Mouse (Mus musculus) neural tube, embryonic 11.5 days (tissue): ENCODE data around the gene Fxyd3. TPM values are rescaled to one million over a fixed set of nuclear protein-coding genes. Genes with fewer than 3 reads are reported as not detected.

ENCODE experiments used
- ATAC-seq: fragments of 200-750 bp; cut with Nextera tagmentation; 2 replicates; pipeline ENCODE4 v1.8.0; 2017; ENCODE audit warnings: moderate number of reproducible peaks, mild to moderate bottlenecking, moderate TSS enrichment, moderate library complexity; ENCODE audit not compliant: insufficient read depth, low FRiP score, low TSS enrichment
- DNase-seq: peaks from one replicate; pipeline ENCODE4 v3.0.0-alpha.2; 2015; ENCODE audit warnings: low spot score
- H3K27ac ChIP-seq: fragments of 300-500 bp; sonication (generic); 2 replicates; pipeline ENCODE4 v1.5.1; 2014; ENCODE audit warnings: low read depth, mild to moderate bottlenecking, low read length
- H3K27me3 ChIP-seq: fragments of 300-500 bp; sonication (generic); 2 replicates; pipeline ENCODE4 v1.6.1; 2014; ENCODE audit warnings: mild to moderate bottlenecking, low read length, mixed read lengths; ENCODE audit not compliant: control insufficient read depth, insufficient read depth
- H3K36me3 ChIP-seq: fragments of 300-500 bp; sonication (generic); 2 replicates; pipeline ENCODE4 v1.6.1; 2014; ENCODE audit warnings: mild to moderate bottlenecking, low read length, moderate library complexity, mixed read lengths; ENCODE audit not compliant: control insufficient read depth, insufficient read depth
- H3K4me1 ChIP-seq: fragments of 300-500 bp; sonication (generic); 2 replicates; pipeline ENCODE4 v1.6.1; 2014; ENCODE audit warnings: low read length, mixed read lengths; ENCODE audit not compliant: control insufficient read depth, insufficient read depth
- H3K4me2 ChIP-seq: fragments of 300-500 bp; sonication (generic); 2 replicates; pipeline ENCODE4 v1.6.1; 2014; ENCODE audit warnings: low read depth, mild to moderate bottlenecking, moderate library complexity
- H3K4me3 ChIP-seq: fragments of 300-500 bp; sonication (generic); 2 replicates; pipeline ENCODE4 v1.5.1; 2014; ENCODE audit warnings: low read depth, low read length
- H3K9ac ChIP-seq: fragments of 300-500 bp; sonication (generic); 2 replicates; pipeline ENCODE4 v1.6.1; 2014; ENCODE audit warnings: mild to moderate bottlenecking, low read length
- H3K9me3 ChIP-seq: fragments of 300-500 bp; sonication (generic); 2 replicates; pipeline ENCODE4 v1.6.1; 2016; ENCODE audit warnings: low read length; ENCODE audit not compliant: control insufficient read depth
- WGBS: fragments of 180-500 bp; shearing (Covaris S2); extraction: QIAGEN DNeasy Blood & Tissue Kit; methylation state at CpG from one replicate; pipeline ENCODE4 v1.1.7; 2014; 5-methylcytosine and 5-hydroxymethylcytosine counted together
- polyA plus RNA-seq: library from polyadenylated mRNA; unstranded; fragments of >200 nt; fragmentation: Nextera tagmentation; extraction: Ambion mirVana; gene quantifications from 2 replicates; pipeline ENCODE4 v1.2.1, GENCODE M21; 2014

Fxyd3 gene
- polyA plus RNA-seq, 1 experiment from 2014 or later, result 7.7 TPM

GRCm38 (mm10) chr7:31057730-31058129 is 18.8 kb downstream of the Fxyd3 start:
- no peak overlapping the region for H3K4me2 ChIP-seq
- no peak overlapping the region for H3K9ac ChIP-seq
- H3K9me3 ChIP-seq, result no peaks in the 10 kb centered on the region
- 72% methylated on average over 5 of the region's 5 CpGs for WGBS
- H3K27ac ChIP-seq, result no peak overlapping the region
- ATAC-seq (no peak), DNase-seq (no peak)
- H3K4me1 ChIP-seq, result peaks cover 12% of the 10 kb centered on the region
- H3K27me3 ChIP-seq, result peaks cover 14% of the 10 kb centered on the region
- no peaks in the 10 kb centered on the region for H3K36me3 ChIP-seq
- H3K4me3 ChIP-seq, result no peak overlapping the region

DNA sequence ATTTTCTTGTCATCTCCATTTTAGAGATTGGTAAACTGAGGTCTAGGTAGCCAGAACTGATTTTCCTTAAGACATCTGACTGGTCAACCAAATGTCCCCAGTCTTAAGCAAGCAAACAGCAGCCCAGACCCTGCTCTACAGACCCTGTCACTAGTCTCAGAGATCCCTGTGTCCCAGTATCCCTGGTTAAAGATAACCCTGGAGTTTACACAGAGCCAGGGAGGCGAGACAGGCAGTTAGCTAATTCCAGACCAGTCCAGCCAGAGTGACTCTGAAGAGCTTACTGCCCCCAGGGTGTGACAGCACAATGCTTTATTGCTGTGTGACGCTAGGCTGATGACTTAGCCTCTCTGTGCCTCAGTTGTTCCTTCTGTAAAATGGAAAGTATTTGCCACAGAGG is 19.4 kb downstream of the Fxyd3 start, which contains the start of gene Fxyd1:
Gene Fxyd1 (minus strand): TSS at position 129 of the 400 bp plus-strand sequence.
- H3K9ac ChIP-seq, result no peak within 1 kb of the TSS
- DNase-seq, result no peak
- no peak within 1 kb of the TSS for H3K4me2 ChIP-seq
- H3K9me3 ChIP-seq, result no peaks in the 10 kb centered on the region
- H3K27ac ChIP-seq, result no peak within 1 kb of the TSS
- no peaks in the 10 kb centered on the region for H3K36me3 ChIP-seq
- H3K4me1 ChIP-seq, result peaks cover 15% of the 10 kb centered on the region
- no peak for ATAC-seq
- H3K27me3 ChIP-seq, result peaks cover 20% of the 10 kb centered on the region
- H3K4me3 ChIP-seq, result no peak within 1 kb of the TSS
- 85% methylated on average over 2 of the region's 2 CpGs for WGBS

DNA sequence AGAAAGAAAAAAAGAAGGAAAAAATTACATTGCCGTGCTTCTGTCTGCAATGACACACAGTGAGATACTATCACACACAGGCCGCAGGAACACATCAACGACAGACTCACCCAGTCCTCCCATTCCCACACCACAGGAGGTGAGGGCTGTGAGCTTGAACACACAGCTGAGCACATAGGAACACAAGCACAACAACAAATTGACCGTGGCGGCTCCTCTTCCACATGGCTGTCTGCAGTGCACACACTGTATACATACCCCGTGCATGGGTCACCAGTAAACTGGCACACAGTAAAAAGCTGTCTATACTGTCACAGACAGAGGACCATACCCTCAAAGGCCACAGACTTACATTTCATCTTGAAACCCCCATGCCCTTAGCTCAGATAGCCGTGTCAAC is 20.1 kb downstream of the Fxyd3 start:
- Histone ChIP-seq H3K4me3 (no peak overlapping the region), H3K27ac (no peak overlapping the region), H3K4me1 (peaks cover 15% of the 10 kb centered on the region), H3K36me3 (no peaks in the 10 kb centered on the region), H3K27me3 (peaks cover 25% of the 10 kb centered on the region), H3K4me2 (no peak overlapping the region), H3K9ac (no peak overlapping the region), H3K9me3 (no peaks in the 10 kb centered on the region)
- no peak for ATAC-seq
- 63% methylated on average over 7 of the region's 7 CpGs for WGBS
- DNase-seq, result no peak

GRCm38 (mm10) chr7:31055883-31056282 is 20.6 kb downstream of the Fxyd3 start:
- H3K9me3 ChIP-seq, result no peaks in the 10 kb centered on the region
- H3K4me2 ChIP-seq, result no peak overlapping the region
- WGBS, result 36% methylated on average over 3 of the region's 4 CpGs
- peaks cover 15% of the 10 kb centered on the region for H3K4me1 ChIP-seq
- H3K4me3 ChIP-seq, result no peak overlapping the region
- no peak for ATAC-seq
- no peak overlapping the region for H3K9ac ChIP-seq
- H3K27me3 ChIP-seq, result peaks cover 30% of the 10 kb centered on the region
- no peak overlapping the region for H3K27ac ChIP-seq
- DNase-seq, result no peak
- no peaks in the 10 kb centered on the region for H3K36me3 ChIP-seq

DNA sequence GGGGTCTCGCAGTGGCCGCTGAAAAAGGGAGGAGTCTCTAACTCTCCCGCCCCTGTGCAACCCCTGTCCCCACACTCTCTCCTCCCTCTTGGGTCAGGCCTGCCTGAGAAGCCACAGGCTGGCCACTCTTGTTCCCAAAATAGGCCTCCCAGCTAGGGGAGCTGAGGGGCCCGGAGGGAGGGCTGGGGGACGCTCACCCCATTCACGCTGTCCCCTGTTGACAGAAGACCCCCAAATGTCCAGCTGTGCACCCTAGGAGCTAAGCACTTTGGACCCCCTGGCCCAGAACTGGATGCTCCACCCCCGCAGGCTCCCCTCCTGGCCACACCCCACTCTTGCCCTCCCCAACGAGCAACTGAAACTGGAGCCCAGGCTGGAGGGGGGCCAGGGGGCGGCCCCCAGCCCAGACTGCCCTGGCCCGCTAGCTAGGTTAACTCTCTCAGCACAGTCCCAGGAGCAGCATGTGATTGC is 21.1 kb downstream of the Fxyd3 start:
- WGBS, result under 1% methylated on average over 9 of the region's 10 CpGs
- H3K4me1 ChIP-seq, result peaks cover 15% of the 10 kb centered on the region
- no peak overlapping the region for H3K4me3 ChIP-seq
- DNase-seq, result peak; percentile 50
- H3K9me3 ChIP-seq, result no peaks in the 10 kb centered on the region
- no peak overlapping the region; the same call in 1 of the 2 replicates for H3K9ac ChIP-seq
- no peaks in the 10 kb centered on the region for H3K36me3 ChIP-seq
- H3K27me3 ChIP-seq, result peaks cover 35% of the 10 kb centered on the region
- no peak for ATAC-seq
- peak overlapping the region; percentile 14; the same call in 1 of the 2 replicates for H3K4me2 ChIP-seq
- no peak overlapping the region for H3K27ac ChIP-seq

DNA sequence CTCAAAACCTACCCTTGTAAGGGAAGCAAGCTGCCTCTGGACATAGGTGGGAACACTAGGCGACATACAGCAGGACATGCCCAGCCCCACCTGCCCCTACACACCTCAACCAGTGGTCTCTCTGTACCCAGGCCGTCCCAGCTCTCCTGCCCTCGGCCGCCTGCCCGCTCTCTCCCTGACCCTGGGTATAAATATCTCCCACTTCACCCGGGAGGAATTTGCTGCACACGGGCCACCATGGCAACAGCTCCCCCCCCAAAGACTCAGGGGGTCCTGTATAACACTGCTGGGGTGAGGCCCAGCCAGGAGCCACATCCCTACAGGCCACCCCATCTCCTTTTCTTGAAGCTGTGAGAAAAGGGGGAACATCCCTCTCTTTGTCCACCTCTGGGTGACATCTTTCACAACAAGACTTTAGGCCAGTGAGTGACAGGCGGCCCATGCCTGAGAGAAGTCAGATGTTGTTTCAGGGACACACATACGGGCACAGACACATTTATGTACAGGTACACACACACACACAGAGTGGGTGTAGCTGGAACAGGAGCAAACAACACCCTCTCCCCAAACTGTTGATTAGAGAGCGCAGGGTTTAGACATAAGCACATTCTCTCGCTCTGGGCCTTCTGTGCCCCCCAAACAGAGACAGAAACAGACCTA is 21.7 kb downstream of the Fxyd3 start:
- ATAC-seq (no peak), DNase-seq (no peak)
- Histone ChIP-seq H3K4me3 (no peak overlapping the region), H3K4me1 (peaks cover 15% of the 10 kb centered on the region), H3K27ac (no peak overlapping the region), H3K27me3 (peaks cover 41% of the 10 kb centered on the region), H3K4me2 (peak overlapping the region; percentile 14; the same call in 1 of the 2 replicates), H3K9ac (no peak overlapping the region; the same call in 1 of the 2 replicates), H3K36me3 (no peaks in the 10 kb centered on the region), H3K9me3 (no peaks in the 10 kb centered on the region)
- whole genome bisulfite sequencing, result 52% methylated on average over 11 of the region's 11 CpGs

- no peak overlapping the region for H3K4me2 ChIP-seq
- H3K9me3 ChIP-seq, result no peaks in the 10 kb centered on the region
- H3K4me3 ChIP-seq, result no peak overlapping the region
- H3K36me3 ChIP-seq, result no peaks in the 10 kb centered on the region
- 34% methylated on average over 10 of the region's 10 CpGs for WGBS
- no peak overlapping the region for H3K9ac ChIP-seq
- ATAC-seq, result no peak
- peaks cover 48% of the 10 kb centered on the region for H3K27me3 ChIP-seq
- H3K27ac ChIP-seq, result no peak overlapping the region
- no peak for DNase-seq
- peaks cover 15% of the 10 kb centered on the region for H3K4me1 ChIP-seq
Measured at GRCm38 (mm10) chr7:31053882-31054447, 22.5 kb downstream of the Fxyd3 start.

- Histone ChIP-seq H3K27ac (no peak overlapping the region), H3K27me3 (peaks cover 48% of the 10 kb centered on the region), H3K4me1 (peaks cover 15% of the 10 kb centered on the region), H3K4me2 (peak overlapping the region; percentile 25), H3K36me3 (no peaks in the 10 kb centered on the region), H3K9me3 (no peaks in the 10 kb centered on the region), H3K4me3 (peak overlapping the region; percentile 0; the same call in 1 of the 2 replicates), H3K9ac (no peak overlapping the region)
- DNase-seq (peak; percentile 58), ATAC-seq (peak; percentile 45; the same call in 1 of the 2 replicates)
- WGBS, result under 1% methylated on average over 34 of the region's 34 CpGs
Measured at GRCm38 (mm10) chr7:31052636-31053434, 23.7 kb downstream of the Fxyd3 start.
